ENCODE assay signal across 7 mouse cellular contexts in genomic region chr11:69758478-69758970, GRCm38 (mm10). TPM values are rescaled to one million over a fixed set of nuclear protein-coding genes. Genes with fewer than 3 reads are reported as not detected.
DNase-seq lines count a peak whose midpoint lies in the region; ATAC-seq and TF ChIP-seq lines count a peak whose summit lies in the region.

Polr2a (minus strand) TSS chr11:69758637.

- no peaks in the 10 kb centered on the region for H3K27me3 ChIP-seq in embryonic facial prominence, embryonic 12.5 days
- H3K27me3 ChIP-seq in kidney, adult 2 months (replicated peaks; ENCODE audit: control insufficient read depth, insufficient read depth, low read length): no peaks in the 10 kb centered on the region
- H3K27me3 ChIP-seq in limb, embryonic 12.5 days: no peaks in the 10 kb centered on the region
- no peaks in the 10 kb centered on the region for H3K27me3 ChIP-seq in midbrain, embryonic 15.5 days (replicated peaks)
- H3K27me3 ChIP-seq in spleen, adult 2 months (ENCODE audit: control insufficient read depth, insufficient read depth, low read length): no peaks in the 10 kb centered on the region

- no peaks in the 10 kb centered on the region for H3K36me3 ChIP-seq in embryonic facial prominence, embryonic 12.5 days
- H3K36me3 ChIP-seq in kidney, adult 2 months (ENCODE audit: control insufficient read depth, insufficient read depth, low read length): no peaks in the 10 kb centered on the region
- no peaks in the 10 kb centered on the region for H3K36me3 ChIP-seq in limb, embryonic 12.5 days
- H3K36me3 ChIP-seq in midbrain, embryonic 15.5 days (replicated peaks): no peaks in the 10 kb centered on the region
- no peaks in the 10 kb centered on the region for H3K36me3 ChIP-seq in spleen, adult 2 months (ENCODE audit: control insufficient read depth, insufficient read depth, low read length)

- H3K27ac ChIP-seq in embryonic facial prominence, embryonic 12.5 days: peak within 1 kb of the TSS; percentile 98
- H3K27ac ChIP-seq in kidney, adult 2 months (ENCODE audit: insufficient read depth, low read depth, low read length): peak within 1 kb of the TSS; percentile 99
- peak within 1 kb of the TSS; percentile 98 for H3K27ac ChIP-seq in limb, embryonic 12.5 days
- H3K27ac ChIP-seq in midbrain, embryonic 15.5 days: peak within 1 kb of the TSS; percentile 99
- peak within 1 kb of the TSS; percentile 96 for H3K27ac ChIP-seq in spleen, adult 2 months (ENCODE audit: insufficient read depth, low read length)

- peak within 1 kb of the TSS; percentile 69 for H3K4me3 ChIP-seq in embryonic facial prominence, embryonic 12.5 days
- H3K4me3 ChIP-seq in kidney, adult 2 months (ENCODE audit: insufficient read depth, low read depth, low read length): peak within 1 kb of the TSS; percentile 70
- H3K4me3 ChIP-seq in limb, embryonic 12.5 days (replicated peaks): peak within 1 kb of the TSS; percentile 63
- peak within 1 kb of the TSS; percentile 48 for H3K4me3 ChIP-seq in midbrain, embryonic 15.5 days
- H3K4me3 ChIP-seq in spleen, adult 2 months (ENCODE audit: extremely low read depth, insufficient read depth, insufficient read length): peak within 1 kb of the TSS; percentile 67

- WGBS in embryonic facial prominence, embryonic 12.5 days: 0% methylated on average over 36 of the region's 36 CpGs
- WGBS in kidney, adult 2 months: under 1% methylated on average over 36 of the region's 36 CpGs
- WGBS in limb, embryonic 12.5 days: under 1% methylated on average over 36 of the region's 36 CpGs
- under 1% methylated on average over 36 of the region's 36 CpGs for WGBS in midbrain, embryonic 15.5 days
- WGBS in spleen, adult 2 months: under 1% methylated on average over 36 of the region's 36 CpGs

- DNase-seq in adrenal gland, postnatal 25 days: peak; percentile 95
- DNase-seq in heart, adult 18-20 months: peak; percentile 98 to 99
- peak; percentile 98 for DNase-seq in kidney, adult 2 months
- peak; percentile 94 to 96 for DNase-seq in spleen, adult 2 months (ENCODE audit: low read depth in 1 of 2, low spot score in 2 of 2)

- no peaks in the 10 kb centered on the region for H3K9me3 ChIP-seq in embryonic facial prominence, embryonic 12.5 days
- H3K9me3 ChIP-seq in limb, embryonic 12.5 days: no peaks in the 10 kb centered on the region
- H3K9me3 ChIP-seq in midbrain, embryonic 15.5 days: no peaks in the 10 kb centered on the region

- no peak for TF ChIP-seq CTCF in kidney, adult 2 months (conservative IDR thresholded peaks at IDR 0.05; ENCODE audit: insufficient read depth, insufficient read length, low read depth, low read length)
- no peak for TF ChIP-seq CTCF in spleen, adult 2 months (IDR thresholded peaks at IDR 0.05; ENCODE audit: extremely low read depth, insufficient read depth, insufficient read length, insufficient replicate concordance)

- TF ChIP-seq POLR2A in kidney, adult 2 months (IDR thresholded peaks at IDR 0.05; ENCODE audit: low read depth, low read length): peak; percentile 100
- TF ChIP-seq POLR2A in spleen, adult 2 months (IDR thresholded peaks at IDR 0.05; ENCODE audit: low read depth, low read length): peak; percentile 100

- peak; percentile 93 for ATAC-seq in embryonic facial prominence, embryonic 12.5 days (ENCODE audit: insufficient number of reproducible peaks, insufficient read depth, low FRiP score, low TSS enrichment)
- ATAC-seq in limb, embryonic 12.5 days (ENCODE audit: insufficient number of reproducible peaks, insufficient read depth, low FRiP score, low TSS enrichment, low read depth): peak; percentile 96
- ATAC-seq in midbrain, embryonic 15.5 days (replicated peaks): peak; percentile 96

- H3K4me2 ChIP-seq in embryonic facial prominence, embryonic 12.5 days (replicated peaks): peak within 1 kb of the TSS; percentile 75
- H3K4me2 ChIP-seq in limb, embryonic 12.5 days: peak within 1 kb of the TSS; percentile 78
- peak within 1 kb of the TSS; percentile 81 for H3K4me2 ChIP-seq in midbrain, embryonic 15.5 days

- H3K4me1 ChIP-seq in embryonic facial prominence, embryonic 12.5 days: peaks cover 39% of the 10 kb centered on the region
- peaks cover 9% of the 10 kb centered on the region; the same call in 1 of the 2 replicates for H3K4me1 ChIP-seq in kidney, adult 2 months (ENCODE audit: control insufficient read depth, insufficient read depth, low read length)
- peaks cover 41% of the 10 kb centered on the region for H3K4me1 ChIP-seq in limb, embryonic 12.5 days (replicated peaks)
- peaks cover 52% of the 10 kb centered on the region for H3K4me1 ChIP-seq in midbrain, embryonic 15.5 days
- peaks cover 12% of the 10 kb centered on the region; the same call in 1 of the 2 replicates for H3K4me1 ChIP-seq in spleen, adult 2 months (ENCODE audit: control insufficient read depth, insufficient read depth, insufficient read length)

- H3K9ac ChIP-seq in embryonic facial prominence, embryonic 12.5 days: peak within 1 kb of the TSS; percentile 76
- H3K9ac ChIP-seq in limb, embryonic 12.5 days (replicated peaks): peak within 1 kb of the TSS; percentile 72
- peak within 1 kb of the TSS; percentile 76 for H3K9ac ChIP-seq in midbrain, embryonic 15.5 days

RNA-seq across cellular contexts. Expression of gene Polr2a, which starts in this region (rescaled TPM):
- total RNA-seq in adrenal gland, postnatal 25 days (2021): 98.5 and 101 TPM in 2 replicates
- polyA plus RNA-seq in embryonic facial prominence, embryonic 12.5 days (2016; fragmentation: Nextera tagmentation; extraction: Ambion mirVana): 27.9 and 32.7 TPM in 2 replicates
- 10 to 100 TPM; 27.4 to 33.4 TPM for total RNA-seq in heart, adult 18-20 months (2021)
- polyA plus RNA-seq in kidney, adult 2 months (2012; rRNA removed): 25.3 and 37.8 TPM in 2 replicates
- 27.2 and 38.1 TPM in 2 replicates for polyA plus RNA-seq in limb, embryonic 12.5 days (2016; fragmentation: Nextera tagmentation; extraction: Ambion mirVana)
- 15.9 and 17.4 TPM in 2 replicates for polyA plus RNA-seq in midbrain, embryonic 15.5 days (2015; fragmentation: Nextera tagmentation; extraction: Ambion mirVana)
- 43.8 and 45.4 TPM in 2 replicates for polyA plus RNA-seq in spleen, adult 2 months (2012; rRNA removed)

Comparison
In these comparisons a context has a peak if more than half of its experiments do, and no peak if none do; other contexts are left out.
1. Peak in every context shown above with its lines: DNase-seq, ATAC-seq, H3K4me3 ChIP-seq and H3K27ac ChIP-seq.